Mouse (Mus musculus) MEL (cell line): ENCODE measurements around the gene Bcr. TPM values are rescaled to one million over a fixed set of nuclear protein-coding genes. Genes with fewer than 3 reads are reported as not detected.

Experiments used
- DNase-seq: peaks from one replicate; pipeline ENCODE4 v3.0.0; 2011; ENCODE audit warnings: low read depth, low spot score
- H3K27ac ChIP-seq: 2 replicates; pipeline ENCODE4 v1.5.1; 2012; ENCODE audit warnings: low read depth, mild to moderate bottlenecking, control low read depth, low read length, moderate library complexity; ENCODE audit not compliant: control insufficient read depth
- H3K27me3 ChIP-seq, 2 experiments: fragments of 150-350 bp in 1 of 2; sonication (generic) in 1 of 2; 2 replicates each; pipeline ENCODE4 v1.6.1; 2012; ENCODE audit warnings: low read length in 2 of 2, mild to moderate bottlenecking in 2 of 2, improper control_type of control experiment in 1 of 2, moderate library complexity in 1 of 2; ENCODE audit not compliant: insufficient read depth in 2 of 2, control insufficient read depth in 1 of 2
- H3K36me3 ChIP-seq, 2 experiments: 2 replicates each; pipeline ENCODE4 v1.6.1; 2012 to 2014; ENCODE audit warnings: low read length in 2 of 2, improper control_type of control experiment in 1 of 2, inconsistent platforms in 1 of 2, mild to moderate bottlenecking in 1 of 2; ENCODE audit not compliant: insufficient read depth in 2 of 2, control insufficient read depth in 1 of 2
- H3K4me1 ChIP-seq, 2 experiments: fragments of 150-350 bp in 1 of 2; sonication (generic) in 1 of 2; 2 replicates each; pipeline ENCODE4 v1.6.1; 2012; ENCODE audit warnings: low read length in 2 of 2, improper control_type of control experiment in 1 of 2, mild to moderate bottlenecking in 1 of 2; ENCODE audit not compliant: insufficient read depth in 2 of 2, control insufficient read depth in 1 of 2
- H3K4me3 ChIP-seq, 2 experiments: fragments of 150-350 bp in 1 of 2; sonication (generic) in 1 of 2; 2 replicates each; pipeline ENCODE4 v1.5.1; 2012; ENCODE audit warnings: low read depth in 2 of 2, low read length in 2 of 2, mild to moderate bottlenecking in 2 of 2, moderate library complexity in 2 of 2, control low read depth in 1 of 2, improper control_type of control experiment in 1 of 2; ENCODE audit not compliant: control insufficient read depth in 1 of 2, insufficient read depth in 1 of 2
- H3K79me2 ChIP-seq: 2 replicates; pipeline ENCODE4 v1.6.1; 2012; ENCODE audit warnings: mild to moderate bottlenecking, low read length, moderate library complexity; ENCODE audit not compliant: control insufficient read depth, poor library complexity, insufficient read depth
- H3K9ac ChIP-seq: 2 replicates; pipeline ENCODE4 v1.6.1; 2012; ENCODE audit warnings: low read depth, mild to moderate bottlenecking, control low read depth, low read length, moderate library complexity; ENCODE audit not compliant: control insufficient read depth, poor library complexity, severe bottlenecking
- H3K9me3 ChIP-seq: fragments of 150-350 bp; sonication (generic); replicated peaks from 2 replicates; pipeline ENCODE4 v1.6.1; 2012; ENCODE audit warnings: mild to moderate bottlenecking, low read length, improper control_type of control experiment, moderate library complexity; ENCODE audit not compliant: insufficient read depth
- CHD2 ChIP-seq: IDR thresholded peaks from 2 replicates; pipeline ENCODE4 v1.6.1; 2011; ENCODE audit warnings: low read length, improper control_type of control experiment
- CTCF ChIP-seq, 3 experiments: IDR thresholded peaks in 2 of 3; conservative IDR thresholded peaks in 1 of 3; 2 replicates each; pipeline ENCODE4 v1.5.1; 2011 to 2012; ENCODE audit warnings: low read length in 3 of 3, low read depth in 2 of 3, mild to moderate bottlenecking in 2 of 3, improper control_type of control experiment in 1 of 3, inconsistent platforms in 1 of 3, mixed read lengths in 1 of 3, moderate library complexity in 1 of 3; ENCODE audit not compliant: control insufficient read depth in 1 of 3, insufficient read depth in 1 of 3, poor library complexity in 1 of 3, severe bottlenecking in 1 of 3
- ELF1 ChIP-seq: IDR thresholded peaks from 2 replicates; pipeline ENCODE4 v1.6.1; 2014; ENCODE audit warnings: low read depth, mild to moderate bottlenecking, inconsistent platforms, low read length, improper control_type of control experiment, moderate library complexity
- EP300 ChIP-seq, 2 experiments: IDR thresholded peaks; 2 replicates each; pipeline ENCODE4 v1.6.1; 2011; ENCODE audit warnings: improper control_type of control experiment in 2 of 2, low read length in 2 of 2, low read depth in 1 of 2, mild to moderate bottlenecking in 1 of 2
- ETS1 ChIP-seq: IDR thresholded peaks from 2 replicates; pipeline ENCODE4 v1.6.1; 2012; ENCODE audit warnings: low read depth, mild to moderate bottlenecking, inconsistent platforms, low read length, improper control_type of control experiment, moderate library complexity
- GABPA ChIP-seq: IDR thresholded peaks from 2 replicates; pipeline ENCODE4 v1.6.1; 2012; ENCODE audit warnings: low read depth, mild to moderate bottlenecking, inconsistent platforms, low read length, improper control_type of control experiment, moderate library complexity
- GATA1 ChIP-seq: IDR thresholded peaks from 2 replicates; pipeline ENCODE4 v1.6.1; 2011; ENCODE audit warnings: low read depth, low read length, improper control_type of control experiment
- HCFC1 ChIP-seq: IDR thresholded peaks from 2 replicates; pipeline ENCODE4 v1.6.1; 2012; ENCODE audit warnings: low read depth, mild to moderate bottlenecking, inconsistent platforms, low read length, improper control_type of control experiment, moderate library complexity
- MAFK ChIP-seq: IDR thresholded peaks from 2 replicates; pipeline ENCODE4 v1.6.1; 2011; ENCODE audit warnings: low read depth, mild to moderate bottlenecking, low read length, improper control_type of control experiment, borderline replicate concordance
- MAZ ChIP-seq: IDR thresholded peaks from 2 replicates; pipeline ENCODE4 v1.6.1; 2012; ENCODE audit warnings: low read depth, mild to moderate bottlenecking, inconsistent platforms, low read length, improper control_type of control experiment
- MEF2A ChIP-seq: IDR thresholded peaks from 2 replicates; pipeline ENCODE4 v1.6.1; 2014; ENCODE audit warnings: low read depth, mild to moderate bottlenecking, inconsistent platforms, low read length, improper control_type of control experiment; ENCODE audit not compliant: poor library complexity, insufficient replicate concordance, severe bottlenecking; ENCODE audit errors: extremely low read depth
- MYC ChIP-seq: IDR thresholded peaks from 2 replicates; pipeline ENCODE4 v1.6.1; 2011; ENCODE audit warnings: low read depth, mild to moderate bottlenecking, low read length, improper control_type of control experiment, moderate library complexity
- NELFE ChIP-seq: IDR thresholded peaks from 2 replicates; pipeline ENCODE4 v1.6.1; 2011; ENCODE audit warnings: low read depth, low read length, improper control_type of control experiment
- POLR2A ChIP-seq, 2 experiments: IDR thresholded peaks; 2 replicates each; pipeline ENCODE4 v1.6.1; 2011 to 2012; ENCODE audit warnings: low read length in 2 of 2, mild to moderate bottlenecking in 2 of 2, control low read depth in 1 of 2, improper control_type of control experiment in 1 of 2, low read depth in 1 of 2, moderate library complexity in 1 of 2; ENCODE audit not compliant: control insufficient read depth in 1 of 2, insufficient read depth in 1 of 2, poor library complexity in 1 of 2
- POLR2AphosphoS2 ChIP-seq: IDR thresholded peaks from 2 replicates; pipeline ENCODE4 v1.6.1; 2011; ENCODE audit warnings: low read length, improper control_type of control experiment
- RAD21 ChIP-seq: IDR thresholded peaks from 2 replicates; pipeline ENCODE4 v1.6.1; 2011; ENCODE audit warnings: mild to moderate bottlenecking, low read depth, low read length, improper control_type of control experiment
- RCOR1 ChIP-seq: IDR thresholded peaks from 2 replicates; pipeline ENCODE4 v1.6.1; 2012; ENCODE audit warnings: low read depth, mild to moderate bottlenecking, inconsistent platforms, low read length, improper control_type of control experiment
- SMC3 ChIP-seq: IDR thresholded peaks from 2 replicates; pipeline ENCODE4 v1.6.1; 2011; ENCODE audit warnings: low read depth, low read length, improper control_type of control experiment
- TCF12 ChIP-seq: IDR thresholded peaks from 2 replicates; pipeline ENCODE4 v1.6.1; 2014; ENCODE audit warnings: low read depth, mild to moderate bottlenecking, inconsistent platforms, low read length, improper control_type of control experiment, moderate library complexity
- USF2 ChIP-seq, 2 experiments: IDR thresholded peaks; 2 replicates each; pipeline ENCODE4 v1.6.1; 2011 to 2012; ENCODE audit warnings: improper control_type of control experiment in 2 of 2, low read length in 2 of 2, borderline replicate concordance in 1 of 2, inconsistent platforms in 1 of 2, low read depth in 1 of 2, mild to moderate bottlenecking in 1 of 2; ENCODE audit not compliant: insufficient read depth in 1 of 2
- ZMIZ1 ChIP-seq: IDR thresholded peaks from 2 replicates; pipeline ENCODE4 v1.6.1; 2012; ENCODE audit warnings: low read depth, mild to moderate bottlenecking, inconsistent platforms, low read length, improper control_type of control experiment, moderate library complexity
- polyA plus RNA-seq, 2 experiments: library from polyadenylated mRNA; stranded (reverse) in 1 of 2; unstranded in 1 of 2; fragments of >175 nt in 1 of 2; fragments of >200 nt in 1 of 2; gene quantifications; 2 replicates each; pipeline versions ENCODE4 v1.2.1 to v1.2.4; 2012; ENCODE audit warnings: low replicate concordance in 2 of 2, low read depth in 1 of 2; ENCODE audit not compliant: insufficient read length in 2 of 2, insufficient read depth in 1 of 2, missing spikeins in 1 of 2
- total RNA-seq: library from RNA; depleted of rRNA; stranded (reverse); fragments of 300-350 nt; gene quantifications from 2 replicates; pipeline ENCODE4 v1.2.3, GENCODE M21; 2012

The Bcr gene
- total and polyA plus RNA-seq, 3 experiments, result not detected

- no peaks in the 10 kb centered on the region for H3K4me1 ChIP-seq
- H3K9me3 ChIP-seq, result no peaks in the 10 kb centered on the region
- H3K36me3 ChIP-seq, result no peaks in the 10 kb centered on the region
These were observed 24.9 kb downstream of the Bcr start for GRCm38 (mm10) chr10:75085330-75085729.

DNA sequence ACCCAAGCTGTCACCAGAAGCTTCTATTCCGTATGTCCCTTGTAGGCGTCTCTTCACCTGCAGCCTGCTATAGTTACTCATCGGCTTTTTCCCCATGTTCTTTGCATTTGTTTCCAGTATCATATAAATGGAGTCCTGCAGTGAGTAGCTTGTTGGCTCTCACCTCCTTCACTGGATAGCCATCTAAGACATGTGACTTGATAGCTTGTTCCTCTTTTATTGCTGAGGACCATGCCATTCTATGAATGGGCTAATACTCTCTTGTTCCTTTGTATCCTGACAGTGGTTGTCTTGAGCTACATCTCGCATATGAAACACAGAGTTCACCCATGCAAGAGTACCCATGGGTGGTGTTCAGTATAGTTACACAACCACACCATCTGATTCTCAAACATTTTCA lies 28.1 kb downstream of the Bcr start:
- no peaks in the 10 kb centered on the region for H3K36me3 ChIP-seq
- no peak for DNase-seq
- no peak overlapping the region for H3K27ac ChIP-seq
- H3K4me1 ChIP-seq, result no peaks in the 10 kb centered on the region
- H3K4me3 ChIP-seq, result no peak overlapping the region
- no peak overlapping the region for H3K9ac ChIP-seq
- TF ChIP-seq GABPA (no peak), ZMIZ1 (no peak), MAFK (no peak), POLR2A (IDR thresholded peaks at IDR 0.05; ENCODE audit: control insufficient read depth in 1 of 2, insufficient read depth in 1 of 2, low read depth in 1 of 2, low read length in 2 of 2, poor library complexity in 1 of 2) (no peak), MEF2A (no peak), NELFE (no peak), GATA1 (no peak), TCF12 (no peak), ELF1 (no peak), MAZ (no peak), EP300 (IDR thresholded peaks at IDR 0.05; ENCODE audit: low read depth in 1 of 2, low read length in 2 of 2) (no peak), CHD2 (no peak)
- no peaks in the 10 kb centered on the region for H3K79me2 ChIP-seq
- H3K27me3 ChIP-seq, result no peaks in the 10 kb centered on the region
- no peaks in the 10 kb centered on the region for H3K9me3 ChIP-seq

More at GRCm38 (mm10) chr10:75085330-75085729, 24.9 kb downstream of the Bcr start:
- Histone ChIP-seq H3K79me2 (no peaks in the 10 kb centered on the region), H3K4me3 (no peak overlapping the region), H3K27me3 (no peaks in the 10 kb centered on the region), H3K27ac (no peak overlapping the region), H3K9ac (no peak overlapping the region)
- TF ChIP-seq CTCF (IDR thresholded peaks at IDR 0.05 in 2 of 3, conservative IDR thresholded peaks at IDR 0.05 in 1 of 3; ENCODE audit: control insufficient read depth in 1 of 3, insufficient read depth in 1 of 3, low read depth in 2 of 3, low read length in 3 of 3, poor library complexity in 1 of 3, severe bottlenecking in 1 of 3) (no peak), MYC (no peak), USF2 (IDR thresholded peaks at IDR 0.05; ENCODE audit: borderline replicate concordance in 1 of 2, insufficient read depth in 1 of 2, low read depth in 1 of 2, low read length in 2 of 2) (no peak), ETS1 (no peak), RAD21 (no peak), SMC3 (no peak), HCFC1 (no peak), POLR2AphosphoS2 (no peak), MAZ (no peak), GATA1 (no peak), RCOR1 (no peak)
- DNase-seq, result no peak
